Mouse (Mus musculus) limb, embryonic 15.5 days (tissue): ENCODE results near the gene Grin2c. TPM values are rescaled to one million over a fixed set of nuclear protein-coding genes. Genes with fewer than 3 reads are reported as not detected.

Experiments
- ATAC-seq: fragments of 200-750 bp; cut with Nextera tagmentation; 2 replicates; pipeline ENCODE4 v1.8.0; 2017; ENCODE audit warnings: low read depth, moderate TSS enrichment; ENCODE audit not compliant: insufficient number of reproducible peaks, low FRiP score, low TSS enrichment
- H3K27ac ChIP-seq: fragments of 300-500 bp; sonication (generic); 2 replicates; pipeline ENCODE4 v1.5.1; 2015; ENCODE audit warnings: moderate library complexity, mild to moderate bottlenecking, inconsistent platforms
- H3K27me3 ChIP-seq: fragments of 300-500 bp; sonication (generic); 2 replicates; pipeline ENCODE4 v1.6.1; 2015; ENCODE audit warnings: inconsistent platforms
- H3K36me3 ChIP-seq: fragments of 300-500 bp; sonication (generic); 2 replicates; pipeline ENCODE4 v1.6.1; 2015; ENCODE audit warnings: inconsistent platforms
- H3K4me1 ChIP-seq: fragments of 300-500 bp; sonication (generic); 2 replicates; pipeline ENCODE4 v1.6.1; 2015; ENCODE audit warnings: inconsistent platforms
- H3K4me2 ChIP-seq: fragments of 300-500 bp; sonication (generic); 2 replicates; pipeline ENCODE4 v1.6.1; 2015; ENCODE audit warnings: mild to moderate bottlenecking, inconsistent platforms
- H3K4me3 ChIP-seq: fragments of 300-500 bp; sonication (generic); 2 replicates; pipeline ENCODE4 v1.5.1; 2015; ENCODE audit warnings: mild to moderate bottlenecking, inconsistent platforms
- H3K9ac ChIP-seq: fragments of 300-500 bp; sonication (generic); 2 replicates; pipeline ENCODE4 v1.6.1; 2015; ENCODE audit warnings: inconsistent platforms
- H3K9me3 ChIP-seq: fragments of 300-500 bp; sonication (generic); 2 replicates; pipeline ENCODE4 v1.6.1; 2016; ENCODE audit warnings: inconsistent platforms
- WGBS: fragments of 180-500 bp; shearing (Covaris S2); methylation state at CpG from one replicate; pipeline ENCODE4 v1.1.7; 2015; 5-methylcytosine and 5-hydroxymethylcytosine counted together
- polyA plus RNA-seq: library from polyadenylated mRNA; unstranded; fragments of >200 nt; fragmentation: Nextera tagmentation; extraction: Ambion mirVana; gene quantifications from 2 replicates; pipeline ENCODE4 v1.2.1, GENCODE M21; 2015

Gene Grin2c
- polyA plus RNA-seq, 1 experiment from 2014 or later, result 0.05 TPM

DNA sequence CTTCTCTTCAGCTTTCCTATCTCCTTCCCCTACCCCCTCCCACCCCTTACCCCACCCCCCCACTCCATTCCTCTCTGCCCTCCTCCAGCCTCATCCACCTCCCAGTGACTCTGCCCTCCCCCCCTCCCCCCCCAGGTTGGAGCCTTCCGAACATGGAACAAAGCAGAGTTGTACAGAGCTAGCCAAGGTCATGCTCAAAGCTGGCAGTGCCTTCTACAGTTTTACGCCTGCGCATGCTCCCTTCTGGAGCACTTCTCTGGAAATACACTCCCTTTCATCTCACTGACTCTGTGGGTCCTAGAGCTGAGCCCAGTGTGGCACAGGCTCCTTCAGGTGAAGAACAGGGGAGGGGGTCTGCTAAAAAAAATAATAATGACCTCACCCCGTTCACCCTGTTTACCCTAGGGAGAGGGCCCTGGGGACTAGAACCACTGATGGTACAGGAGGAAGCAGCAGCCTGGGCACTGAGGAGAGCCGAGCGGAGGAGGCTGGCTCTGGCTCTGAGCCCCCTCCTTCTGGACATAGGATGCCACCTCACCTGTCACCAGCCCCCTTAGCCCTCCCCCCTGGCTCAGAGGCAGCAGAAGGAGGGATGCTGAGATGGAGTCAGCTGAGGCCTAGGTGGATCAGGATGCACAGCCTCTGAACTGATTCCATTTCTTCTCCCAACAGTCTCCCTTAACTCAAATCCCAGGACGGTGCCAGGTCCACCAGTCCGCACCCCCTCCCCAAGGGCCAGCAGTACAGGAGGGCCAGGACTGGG lies 15.9 kb upstream of the Grin2c start:
- 81% methylated on average over 8 of the region's 8 CpGs for WGBS
- H3K27ac ChIP-seq, result no peak overlapping the region

DNA sequence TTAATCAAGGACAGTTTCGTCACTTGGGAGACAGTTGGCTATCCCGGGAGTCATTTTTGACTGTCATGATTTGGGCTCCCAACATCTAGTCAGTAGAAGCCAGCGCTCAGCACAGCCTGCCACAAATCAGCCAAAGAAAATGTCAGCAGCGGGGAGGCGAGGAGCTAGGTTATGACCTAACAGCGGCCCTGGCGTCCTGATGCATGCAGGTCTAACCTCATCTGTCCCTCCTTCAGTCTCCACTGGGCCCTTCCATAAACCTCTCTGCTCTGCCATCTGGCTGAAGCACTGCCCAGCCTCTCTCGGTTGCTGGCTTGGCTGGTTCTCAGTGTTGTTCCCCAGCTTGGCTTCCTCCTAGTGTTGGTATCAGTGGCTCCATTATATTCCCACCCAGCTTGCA lies 15.3 kb upstream of the Grin2c start:
- Histone ChIP-seq H3K9me3 (no peaks in the 10 kb centered on the region), H3K9ac (no peak overlapping the region), H3K36me3 (no peaks in the 10 kb centered on the region), H3K4me1 (peaks cover 5% of the 10 kb centered on the region; the same call in 1 of the 2 replicates), H3K4me2 (no peak overlapping the region), H3K4me3 (no peak overlapping the region), H3K27ac (no peak overlapping the region), H3K27me3 (no peaks in the 10 kb centered on the region; the same call in 1 of the 2 replicates)
- no peak for ATAC-seq
- WGBS, result 64% methylated on average over 8 of the region's 8 CpGs

More for the DNA sequence above, 15.9 kb upstream of the Grin2c start:
- no peak overlapping the region for H3K9ac ChIP-seq
- H3K36me3 ChIP-seq, result no peaks in the 10 kb centered on the region
- H3K4me3 ChIP-seq, result no peak overlapping the region
- no peaks in the 10 kb centered on the region; the same call in 1 of the 2 replicates for H3K27me3 ChIP-seq
- H3K4me1 ChIP-seq, result peaks cover 1% of the 10 kb centered on the region; the same call in 1 of the 2 replicates
- H3K9me3 ChIP-seq, result no peaks in the 10 kb centered on the region
- no peak for ATAC-seq
- H3K4me2 ChIP-seq, result no peak overlapping the region

DNA sequence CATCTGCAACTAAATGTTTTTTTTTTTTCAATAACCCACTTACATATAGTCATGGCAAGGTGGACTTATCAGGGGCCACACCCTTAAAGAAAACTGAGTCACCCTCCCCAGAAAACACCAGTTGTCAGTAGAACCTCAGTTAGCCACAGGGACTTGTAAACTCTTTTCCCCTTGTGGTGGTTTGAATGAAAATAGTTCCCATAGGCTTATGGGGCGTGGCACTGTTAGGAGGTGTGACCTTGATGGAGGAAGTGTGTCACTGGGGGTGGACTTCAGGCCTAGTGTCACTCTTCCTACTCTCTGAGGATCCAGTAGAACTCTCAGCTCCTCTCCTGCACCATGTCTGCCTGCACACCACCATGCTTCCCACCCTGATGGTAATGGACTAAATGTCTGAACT lies 12.7 kb upstream of the Grin2c start:
- Histone ChIP-seq H3K36me3 (no peaks in the 10 kb centered on the region), H3K27me3 (no peaks in the 10 kb centered on the region), H3K9ac (no peak overlapping the region), H3K27ac (no peak overlapping the region), H3K4me3 (no peak overlapping the region), H3K4me2 (no peak overlapping the region), H3K9me3 (no peaks in the 10 kb centered on the region), H3K4me1 (peaks cover 16% of the 10 kb centered on the region)
- WGBS, result 46% methylated on average over 1 of the region's 1 CpGs
- no peak for ATAC-seq

DNA sequence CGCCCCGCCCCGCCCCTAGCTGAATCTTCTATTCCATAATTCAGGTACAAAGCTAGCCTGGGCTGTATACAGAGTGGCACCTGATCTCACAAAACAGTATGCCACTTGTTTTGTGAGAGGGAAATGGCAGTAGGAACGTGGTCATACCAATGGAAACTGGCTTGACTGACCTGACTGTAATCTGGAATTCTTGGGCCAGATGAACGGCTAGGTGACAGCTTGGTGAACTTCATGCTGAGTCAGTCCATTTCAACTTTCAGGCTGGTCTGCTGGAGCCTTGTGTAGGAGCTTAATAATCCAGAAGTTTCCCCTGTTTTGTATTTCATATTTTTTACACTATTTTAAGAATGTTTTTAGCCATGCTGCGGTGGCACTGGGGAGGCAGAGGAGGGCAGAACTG lies 11.1 kb upstream of the Grin2c start:
- H3K27me3 ChIP-seq, result no peaks in the 10 kb centered on the region
- no peak overlapping the region for H3K4me2 ChIP-seq
- WGBS, result 70% methylated on average over 6 of the region's 6 CpGs
- no peak overlapping the region for H3K27ac ChIP-seq
- no peaks in the 10 kb centered on the region for H3K36me3 ChIP-seq
- H3K9me3 ChIP-seq, result no peaks in the 10 kb centered on the region
- no peak overlapping the region for H3K4me3 ChIP-seq
- H3K9ac ChIP-seq, result no peak overlapping the region
- no peak for ATAC-seq
- H3K4me1 ChIP-seq, result peaks cover 16% of the 10 kb centered on the region

DNA sequence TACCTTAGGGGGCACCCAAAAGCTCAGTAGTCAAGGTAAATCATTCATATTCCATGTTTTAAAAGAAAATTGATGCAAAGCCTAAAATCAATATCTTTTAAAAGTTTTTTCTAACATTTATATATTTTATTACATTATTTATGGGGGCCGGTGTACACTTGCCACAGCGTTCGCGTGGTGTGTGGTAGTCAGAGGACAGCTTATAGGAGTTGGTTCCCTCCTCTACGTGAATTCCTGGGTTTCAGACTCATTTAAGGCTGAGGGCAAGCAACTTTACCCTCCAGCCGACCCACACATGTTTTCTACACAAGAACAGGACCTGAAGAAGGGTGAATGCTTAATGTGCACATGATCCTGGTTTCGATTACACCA lies 10.5 kb upstream of the Grin2c start:
- peak overlapping the region; percentile 47 for H3K9ac ChIP-seq
- peaks cover 16% of the 10 kb centered on the region for H3K4me1 ChIP-seq
- H3K27ac ChIP-seq, result peak overlapping the region; percentile 89
- H3K4me3 ChIP-seq, result peak overlapping the region; percentile 72
- H3K4me2 ChIP-seq, result peak overlapping the region; percentile 67
- H3K9me3 ChIP-seq, result no peaks in the 10 kb centered on the region
- WGBS, result 12% methylated on average over 7 of the region's 7 CpGs
- ATAC-seq, result no peak
- H3K27me3 ChIP-seq, result no peaks in the 10 kb centered on the region
- H3K36me3 ChIP-seq, result no peaks in the 10 kb centered on the region

DNA sequence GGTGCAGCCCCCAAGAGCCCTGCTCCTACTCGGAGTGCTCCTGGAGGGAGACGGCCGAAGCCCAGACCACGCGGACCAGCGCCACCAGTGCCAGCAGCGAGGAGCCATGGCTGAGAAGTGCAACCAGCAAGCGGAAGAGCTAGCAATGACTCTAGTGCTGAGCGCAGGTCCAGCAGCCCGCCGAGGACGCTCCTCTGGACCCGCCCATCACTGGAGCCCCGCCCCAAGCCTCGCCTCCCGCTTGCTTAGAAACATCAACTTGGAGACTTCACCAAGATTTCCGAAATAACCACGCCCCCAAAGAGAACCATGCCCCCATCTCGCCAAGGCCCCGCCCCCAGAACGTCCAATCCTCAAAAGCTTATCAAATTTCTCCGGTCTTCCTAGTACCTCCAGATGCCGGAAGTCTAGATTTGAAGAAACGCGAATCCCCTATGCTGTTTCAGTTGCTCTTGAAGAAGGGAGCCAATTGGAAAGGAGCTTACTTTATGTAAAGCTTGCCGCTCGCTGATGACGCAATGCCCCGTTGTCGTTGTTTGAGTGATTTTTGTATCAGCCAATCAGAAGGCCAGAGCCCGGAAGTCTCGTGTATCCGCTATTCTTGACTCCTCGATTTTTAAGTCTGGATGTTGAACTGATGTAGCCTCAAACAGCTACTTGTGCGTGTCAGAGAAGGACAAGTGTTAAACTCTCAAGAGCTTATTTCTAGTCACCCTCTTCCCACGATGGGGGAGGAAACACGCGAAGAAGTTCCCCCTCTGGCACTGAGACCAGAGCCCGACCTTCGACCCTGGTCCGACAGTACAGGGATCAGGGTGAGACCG lies 9.9 kb upstream of the Grin2c start, which contains the start of gene Fdxr:
Fdxr (minus strand) TSS at position 271 of the 824 bp plus-strand sequence.
- under 1% methylated on average over 42 of the region's 42 CpGs for WGBS
- no peaks in the 10 kb centered on the region for H3K9me3 ChIP-seq
- no peaks in the 10 kb centered on the region for H3K36me3 ChIP-seq
- peaks cover 16% of the 10 kb centered on the region for H3K4me1 ChIP-seq
- peak within 1 kb of the TSS; percentile 89 for H3K27ac ChIP-seq
- H3K4me2 ChIP-seq, result peak within 1 kb of the TSS; percentile 90
- H3K4me3 ChIP-seq, result peak within 1 kb of the TSS; percentile 72
- peak within 1 kb of the TSS; percentile 84 for H3K9ac ChIP-seq
- no peaks in the 10 kb centered on the region for H3K27me3 ChIP-seq
- peak; percentile 96 for ATAC-seq

DNA sequence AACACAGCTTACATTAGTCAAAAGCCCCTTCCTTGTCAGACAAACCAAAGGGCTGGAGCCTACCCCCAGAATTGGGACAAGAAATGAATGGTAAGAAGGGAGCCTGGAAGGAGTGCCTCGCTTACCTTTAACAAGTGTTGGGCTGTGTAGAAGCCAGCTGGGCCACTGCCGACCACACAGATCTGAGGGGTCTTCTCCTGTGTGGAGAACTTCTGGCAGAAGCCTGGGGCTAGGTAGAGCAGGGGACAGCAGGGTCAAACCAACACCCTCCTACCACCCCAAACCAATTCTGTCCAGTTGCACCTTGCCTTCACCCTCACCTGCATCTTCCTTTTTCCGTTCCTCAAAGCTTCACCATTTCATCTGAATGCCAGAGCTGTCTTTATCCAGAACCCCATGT lies 8.9 kb upstream of the Grin2c start:
- peaks cover 7% of the 10 kb centered on the region; the same call in 1 of the 2 replicates for H3K36me3 ChIP-seq
- H3K9ac ChIP-seq, result no peak overlapping the region
- no peak overlapping the region for H3K27ac ChIP-seq
- no peaks in the 10 kb centered on the region for H3K9me3 ChIP-seq
- no peak for ATAC-seq
- peaks cover 16% of the 10 kb centered on the region for H3K4me1 ChIP-seq
- peak overlapping the region; percentile 90 for H3K4me2 ChIP-seq
- H3K4me3 ChIP-seq, result peak overlapping the region; percentile 72; the same call in 1 of the 2 replicates
- 63% methylated on average over 3 of the region's 3 CpGs for WGBS
- no peaks in the 10 kb centered on the region for H3K27me3 ChIP-seq

DNA sequence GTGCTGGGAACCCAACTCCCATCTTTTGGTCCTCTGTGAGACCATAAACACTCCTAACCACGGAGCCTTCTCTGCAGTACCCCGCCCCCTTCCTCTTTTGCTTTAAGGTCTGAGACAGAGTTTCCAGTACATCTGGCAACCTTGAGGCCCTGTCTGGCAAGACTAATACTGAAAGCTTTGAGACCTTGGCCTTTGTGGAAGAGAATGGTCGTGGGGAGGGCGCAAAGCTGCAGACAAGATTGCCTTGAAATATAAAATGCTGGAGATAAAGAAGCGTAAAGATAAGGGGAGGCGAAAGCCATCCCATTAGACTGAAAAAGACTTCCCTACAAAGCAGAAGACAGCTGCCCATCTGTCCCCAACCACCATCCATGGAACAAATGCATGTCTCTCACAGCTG lies 8.5 kb upstream of the Grin2c start:
- no peak overlapping the region for H3K9ac ChIP-seq
- WGBS, result 78% methylated on average over 6 of the region's 6 CpGs
- H3K9me3 ChIP-seq, result no peaks in the 10 kb centered on the region
- H3K27ac ChIP-seq, result no peak overlapping the region
- H3K27me3 ChIP-seq, result no peaks in the 10 kb centered on the region
- H3K36me3 ChIP-seq, result peaks cover 9% of the 10 kb centered on the region; the same call in 1 of the 2 replicates
- peaks cover 16% of the 10 kb centered on the region for H3K4me1 ChIP-seq
- H3K4me3 ChIP-seq, result peak overlapping the region; percentile 72; the same call in 1 of the 2 replicates
- peak overlapping the region; percentile 90 for H3K4me2 ChIP-seq
- ATAC-seq, result no peak

DNA sequence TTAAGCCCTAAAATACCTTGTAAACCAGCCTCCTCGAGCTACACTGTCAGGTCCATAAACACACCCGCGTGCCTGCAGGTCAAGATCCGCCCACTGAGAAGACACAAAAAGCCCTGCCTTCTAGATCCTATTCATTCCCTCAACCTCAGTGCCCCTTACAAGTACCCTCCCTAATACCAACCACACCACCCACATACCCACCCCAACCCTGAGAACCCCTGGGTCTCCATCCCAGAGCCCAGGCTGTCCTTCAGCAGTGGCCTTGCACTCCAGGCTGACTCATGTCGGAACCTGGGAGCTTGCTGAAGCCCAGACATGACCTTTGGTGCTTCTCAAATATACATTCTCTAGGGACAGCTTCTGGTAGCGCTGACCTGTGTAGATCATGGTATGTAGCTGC lies 7.7 kb upstream of the Grin2c start:
- H3K36me3 ChIP-seq, result peaks cover 9% of the 10 kb centered on the region; the same call in 1 of the 2 replicates
- no peak for ATAC-seq
- H3K9ac ChIP-seq, result no peak overlapping the region
- no peaks in the 10 kb centered on the region; the same call in 1 of the 2 replicates for H3K27me3 ChIP-seq
- no peak overlapping the region for H3K27ac ChIP-seq
- peaks cover 21% of the 10 kb centered on the region for H3K4me1 ChIP-seq
- no peak overlapping the region for H3K4me2 ChIP-seq
- WGBS, result 77% methylated on average over 6 of the region's 6 CpGs
- H3K9me3 ChIP-seq, result no peaks in the 10 kb centered on the region
- H3K4me3 ChIP-seq, result no peak overlapping the region

DNA sequence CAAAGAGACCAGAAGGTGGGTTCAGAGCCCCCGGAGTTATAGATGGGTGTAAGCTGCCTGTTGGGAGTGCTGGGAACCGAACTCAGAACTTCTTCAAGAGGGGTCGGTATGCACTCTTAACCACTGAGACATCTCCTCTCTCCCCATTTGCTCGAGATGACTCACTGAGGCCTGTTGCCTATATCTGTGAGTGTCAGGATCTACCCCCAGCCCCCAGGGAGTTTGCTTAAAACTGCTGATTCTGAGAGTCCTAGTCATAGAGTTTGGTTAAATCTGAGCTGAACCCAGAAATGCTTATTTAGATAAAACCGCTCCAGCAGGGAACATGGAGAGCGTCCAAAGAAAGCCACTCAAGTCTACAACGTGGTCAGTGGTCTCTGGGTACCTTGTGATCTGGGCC lies 7.1 kb upstream of the Grin2c start:
- Histone ChIP-seq H3K4me1 (peaks cover 21% of the 10 kb centered on the region), H3K27ac (no peak overlapping the region), H3K9ac (no peak overlapping the region), H3K4me2 (no peak overlapping the region), H3K36me3 (peaks cover 15% of the 10 kb centered on the region), H3K9me3 (no peaks in the 10 kb centered on the region), H3K27me3 (peaks cover 5% of the 10 kb centered on the region), H3K4me3 (no peak overlapping the region)
- WGBS, result 80% methylated on average over 7 of the region's 7 CpGs
- no peak for ATAC-seq

DNA sequence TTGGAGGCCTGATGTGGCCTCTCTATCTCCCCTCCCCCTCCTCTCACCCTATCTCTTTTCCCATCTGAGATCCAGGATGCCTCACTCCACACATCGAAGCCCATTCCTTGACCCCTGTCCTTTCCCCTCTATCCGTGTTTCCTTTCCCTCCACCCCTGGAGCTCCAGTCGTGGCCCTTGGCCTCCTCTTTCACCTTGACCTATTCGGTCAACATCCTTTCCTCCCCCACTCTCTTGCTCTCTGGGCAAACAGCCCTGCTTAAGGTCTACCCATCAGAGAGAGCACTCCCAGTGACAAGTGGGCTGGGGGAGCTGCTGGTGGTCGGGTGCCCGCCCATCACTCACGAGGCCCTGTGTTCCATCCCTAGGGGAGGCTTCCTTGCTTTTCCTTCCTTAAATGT lies 6.7 kb upstream of the Grin2c start:
- Histone ChIP-seq H3K4me3 (no peak overlapping the region), H3K4me2 (no peak overlapping the region), H3K9me3 (no peaks in the 10 kb centered on the region), H3K36me3 (peaks cover 19% of the 10 kb centered on the region), H3K27ac (no peak overlapping the region), H3K4me1 (peaks cover 21% of the 10 kb centered on the region), H3K27me3 (peaks cover 10% of the 10 kb centered on the region), H3K9ac (no peak overlapping the region)
- no peak for ATAC-seq
- WGBS, result 65% methylated on average over 7 of the region's 7 CpGs
